Mouse (Mus musculus) liver, embryonic 14.5 days (tissue): Measurements from ENCODE around the gene Gna12.

Experiments
- CTCF ChIP-seq: IDR thresholded peaks from 2 replicates; pipeline ENCODE4 v1.5.1; 2016; ENCODE audit warnings: antibody characterized with exemption, low read depth, control low read depth
- EP300 ChIP-seq: IDR thresholded peaks from 2 replicates; pipeline ENCODE4 v1.6.1; 2016; ENCODE audit warnings: antibody characterized with exemption, low read depth

- TF ChIP-seq EP300 (peak; percentile 30; the same call in 1 of the 2 replicates), CTCF (no peak)
Measured at GRCm38 (mm10) chr5:140831064-140831431, 817 bp upstream of the Gna12 start.
